Mouse (Mus musculus): ENCODE measurements at regions not wholly inside any gene's neighbourhood (a gene's known extent, or its start where the extent isn't known, plus 50 kb on each side); places are given as distances from the start of the nearest gene placed in this dataset.
A peak's percentile ranks its signal among the peaks of the same experiment; 100 is the strongest.

- H3K4me3 ChIP-seq (replicated peaks; ENCODE audit: low read length) = no peak overlapping the region
- no peaks in the 10 kb centered on the region for H3K9me3 ChIP-seq (replicated peaks; ENCODE audit: control insufficient read depth, low read length)
- no peak overlapping the region for H3K27ac ChIP-seq (ENCODE audit: low read length)
- no peak overlapping the region for H3K4me2 ChIP-seq (ENCODE audit: low read depth, low read length)
- no peaks in the 10 kb centered on the region for H3K4me1 ChIP-seq (ENCODE audit: control insufficient read depth, insufficient read depth, low read length)
- H3K36me3 ChIP-seq (ENCODE audit: control insufficient read depth, insufficient read depth, low read length) = no peaks in the 10 kb centered on the region
- peaks cover 7% of the 10 kb centered on the region; the same call in 1 of the 2 replicates for H3K27me3 ChIP-seq (ENCODE audit: control insufficient read depth, insufficient read depth, low read length)
- H3K9ac ChIP-seq (ENCODE audit: low read length) = no peak overlapping the region
- ATAC-seq (ENCODE audit: insufficient read depth, low FRiP score) = no peak
- 67% methylated on average over 5 of the region's 5 CpGs for WGBS
Measured at GRCm38 (mm10) chrX:142561788-142562187, 119.4 kb upstream of the Tmem164 start.

- WGBS = 64% methylated on average over 9 of the region's 9 CpGs
- H3K9ac ChIP-seq (ENCODE audit: low read length) = no peak overlapping the region
- no peak for ATAC-seq (ENCODE audit: insufficient read depth, low FRiP score)
- no peaks in the 10 kb centered on the region for H3K36me3 ChIP-seq (ENCODE audit: control insufficient read depth, insufficient read depth, low read length)
- no peaks in the 10 kb centered on the region for H3K9me3 ChIP-seq (replicated peaks; ENCODE audit: control insufficient read depth, low read length)
- H3K27me3 ChIP-seq (ENCODE audit: control insufficient read depth, insufficient read depth, low read length) = peaks cover 7% of the 10 kb centered on the region; the same call in 1 of the 2 replicates
- H3K4me3 ChIP-seq (replicated peaks; ENCODE audit: low read length) = no peak overlapping the region
- no peaks in the 10 kb centered on the region for H3K4me1 ChIP-seq (ENCODE audit: control insufficient read depth, insufficient read depth, low read length)
- H3K27ac ChIP-seq (ENCODE audit: low read length) = no peak overlapping the region
- no peak overlapping the region for H3K4me2 ChIP-seq (ENCODE audit: low read depth, low read length)
Measured at GRCm38 (mm10) chrX:142564186-142564585, 117.0 kb upstream of the Tmem164 start.

GRCm38 (mm10) chrX:142571772-142572171 lies 109.4 kb upstream of the Tmem164 start:
- no peak for ATAC-seq (ENCODE audit: insufficient read depth, low FRiP score)
- H3K9me3 ChIP-seq (replicated peaks; ENCODE audit: control insufficient read depth, low read length) = no peaks in the 10 kb centered on the region

GRCm38 (mm10) chrX:142574022-142574421 lies 107.2 kb upstream of the Tmem164 start:
- H3K4me2 ChIP-seq (ENCODE audit: low read depth, low read length) = no peak overlapping the region
- H3K4me1 ChIP-seq (ENCODE audit: control insufficient read depth, insufficient read depth, low read length) = no peaks in the 10 kb centered on the region
- no peaks in the 10 kb centered on the region for H3K9me3 ChIP-seq (replicated peaks; ENCODE audit: control insufficient read depth, low read length)
- H3K27ac ChIP-seq (ENCODE audit: low read length) = no peak overlapping the region
- no peak overlapping the region for H3K4me3 ChIP-seq (replicated peaks; ENCODE audit: low read length)
- H3K9ac ChIP-seq (ENCODE audit: low read length) = no peak overlapping the region
- WGBS = 90% methylated on average over 4 of the region's 4 CpGs
- no peaks in the 10 kb centered on the region for H3K27me3 ChIP-seq (ENCODE audit: control insufficient read depth, insufficient read depth, low read length)
- ATAC-seq (ENCODE audit: insufficient read depth, low FRiP score) = no peak
- no peaks in the 10 kb centered on the region for H3K36me3 ChIP-seq (ENCODE audit: control insufficient read depth, insufficient read depth, low read length)

More at GRCm38 (mm10) chrX:142571772-142572171, 109.4 kb upstream of the Tmem164 start:
- Histone ChIP-seq H3K36me3 (ENCODE audit: control insufficient read depth, insufficient read depth, low read length) (no peaks in the 10 kb centered on the region), H3K4me2 (ENCODE audit: low read depth, low read length) (no peak overlapping the region), H3K4me1 (ENCODE audit: control insufficient read depth, insufficient read depth, low read length) (no peaks in the 10 kb centered on the region), H3K27me3 (ENCODE audit: control insufficient read depth, insufficient read depth, low read length) (no peaks in the 10 kb centered on the region), H3K4me3 (replicated peaks; ENCODE audit: low read length) (no peak overlapping the region), H3K27ac (ENCODE audit: low read length) (no peak overlapping the region), H3K9ac (ENCODE audit: low read length) (no peak overlapping the region)

GRCm38 (mm10) chrX:142574945-142575710 lies 106.1 kb upstream of the Tmem164 start:
- Histone ChIP-seq H3K27ac (ENCODE audit: low read length) (no peak overlapping the region), H3K36me3 (ENCODE audit: control insufficient read depth, insufficient read depth, low read length) (no peaks in the 10 kb centered on the region), H3K27me3 (ENCODE audit: control insufficient read depth, insufficient read depth, low read length) (peaks cover 5% of the 10 kb centered on the region; the same call in 1 of the 2 replicates), H3K4me1 (ENCODE audit: control insufficient read depth, insufficient read depth, low read length) (no peaks in the 10 kb centered on the region), H3K9me3 (replicated peaks; ENCODE audit: control insufficient read depth, low read length) (no peaks in the 10 kb centered on the region), H3K4me3 (replicated peaks; ENCODE audit: low read length) (no peak overlapping the region), H3K4me2 (ENCODE audit: low read depth, low read length) (no peak overlapping the region), H3K9ac (ENCODE audit: low read length) (no peak overlapping the region)
- ATAC-seq (ENCODE audit: insufficient read depth, low FRiP score) = no peak
- 60% methylated on average over 10 of the region's 10 CpGs for whole genome bisulfite sequencing

GRCm38 (mm10) chrX:142576127-142576526 lies 105.1 kb upstream of the Tmem164 start:
- ATAC-seq (ENCODE audit: insufficient read depth, low FRiP score) = no peak
- WGBS = 78% methylated on average over 3 of the region's 3 CpGs
- H3K9ac ChIP-seq (ENCODE audit: low read length) = no peak overlapping the region

GRCm38 (mm10) chrX:142577449-142578081 lies 103.6 kb upstream of the Tmem164 start:
- H3K27ac ChIP-seq (ENCODE audit: low read length) = no peak overlapping the region
- peak; percentile 76; the same call in 1 of the 2 replicates for ATAC-seq (ENCODE audit: insufficient read depth, low FRiP score)
- no peaks in the 10 kb centered on the region for H3K9me3 ChIP-seq (replicated peaks; ENCODE audit: control insufficient read depth, low read length)
- peaks cover 5% of the 10 kb centered on the region; the same call in 1 of the 2 replicates for H3K27me3 ChIP-seq (ENCODE audit: control insufficient read depth, insufficient read depth, low read length)
- no peaks in the 10 kb centered on the region for H3K4me1 ChIP-seq (ENCODE audit: control insufficient read depth, insufficient read depth, low read length)
- H3K9ac ChIP-seq (ENCODE audit: low read length) = no peak overlapping the region
- H3K4me2 ChIP-seq (ENCODE audit: low read depth, low read length) = no peak overlapping the region
- no peak overlapping the region for H3K4me3 ChIP-seq (replicated peaks; ENCODE audit: low read length)
- 48% methylated on average over 6 of the region's 6 CpGs for WGBS
- no peaks in the 10 kb centered on the region for H3K36me3 ChIP-seq (ENCODE audit: control insufficient read depth, insufficient read depth, low read length)

More at GRCm38 (mm10) chrX:142576127-142576526, 105.1 kb upstream of the Tmem164 start:
- no peaks in the 10 kb centered on the region for H3K9me3 ChIP-seq (replicated peaks; ENCODE audit: control insufficient read depth, low read length)
- no peaks in the 10 kb centered on the region for H3K4me1 ChIP-seq (ENCODE audit: control insufficient read depth, insufficient read depth, low read length)
- H3K36me3 ChIP-seq (ENCODE audit: control insufficient read depth, insufficient read depth, low read length) = no peaks in the 10 kb centered on the region
- peaks cover 5% of the 10 kb centered on the region; the same call in 1 of the 2 replicates for H3K27me3 ChIP-seq (ENCODE audit: control insufficient read depth, insufficient read depth, low read length)
- no peak overlapping the region for H3K27ac ChIP-seq (ENCODE audit: low read length)
- H3K4me2 ChIP-seq (ENCODE audit: low read depth, low read length) = no peak overlapping the region
- H3K4me3 ChIP-seq (replicated peaks; ENCODE audit: low read length) = no peak overlapping the region

GRCm38 (mm10) chrX:142585281-142585680 lies 95.9 kb upstream of the Tmem164 start:
- ATAC-seq (ENCODE audit: insufficient read depth, low FRiP score) = no peak
- no peak overlapping the region for H3K9ac ChIP-seq (ENCODE audit: low read length)
- H3K4me2 ChIP-seq (ENCODE audit: low read depth, low read length) = no peak overlapping the region
- no peaks in the 10 kb centered on the region for H3K36me3 ChIP-seq (ENCODE audit: control insufficient read depth, insufficient read depth, low read length)
- H3K27ac ChIP-seq (ENCODE audit: low read length) = no peak overlapping the region
- H3K4me1 ChIP-seq (ENCODE audit: control insufficient read depth, insufficient read depth, low read length) = no peaks in the 10 kb centered on the region
- H3K9me3 ChIP-seq (replicated peaks; ENCODE audit: control insufficient read depth, low read length) = no peaks in the 10 kb centered on the region
- WGBS = 53% methylated on average over 2 of the region's 2 CpGs
- peaks cover 3% of the 10 kb centered on the region; the same call in 1 of the 2 replicates for H3K27me3 ChIP-seq (ENCODE audit: control insufficient read depth, insufficient read depth, low read length)
- no peak overlapping the region for H3K4me3 ChIP-seq (replicated peaks; ENCODE audit: low read length)

GRCm38 (mm10) chrX:142599377-142599776 lies 81.8 kb upstream of the Tmem164 start:
- Histone ChIP-seq H3K9ac (ENCODE audit: low read length) (no peak overlapping the region), H3K27me3 (ENCODE audit: control insufficient read depth, insufficient read depth, low read length) (no peaks in the 10 kb centered on the region), H3K36me3 (ENCODE audit: control insufficient read depth, insufficient read depth, low read length) (no peaks in the 10 kb centered on the region), H3K4me3 (replicated peaks; ENCODE audit: low read length) (no peak overlapping the region), H3K4me1 (ENCODE audit: control insufficient read depth, insufficient read depth, low read length) (no peaks in the 10 kb centered on the region), H3K27ac (ENCODE audit: low read length) (no peak overlapping the region), H3K4me2 (ENCODE audit: low read depth, low read length) (no peak overlapping the region), H3K9me3 (replicated peaks; ENCODE audit: control insufficient read depth, low read length) (no peaks in the 10 kb centered on the region)
- WGBS = 94% methylated on average over 2 of the region's 2 CpGs
- ATAC-seq (ENCODE audit: insufficient read depth, low FRiP score) = no peak

Measured in stomach, embryonic 16.5 days (tissue).